Mouse (Mus musculus): ENCODE results near the gene Brpf3. TPM values are rescaled to one million over a fixed set of nuclear protein-coding genes. Genes with fewer than 3 reads are reported as not detected.
A peak's percentile ranks its signal among the peaks of the same experiment; 100 is the strongest.

Gene Brpf3
- polyA plus RNA-seq, 1 experiment from 2014 or later: 13.2 TPM

GRCm38 (mm10) chr17:28875316-28875715, 74.4 kb downstream of the Brpf3 start:
- Histone ChIP-seq H3K4me2 (0 out of 2 replicates have a peak overlapping the region, but pooled peaks have one; percentile 1), H3K27ac (ENCODE audit: poor library complexity, severe bottlenecking) (peak overlapping the region; percentile 37; the same call in 1 of the 2 replicates), H3K4me3 (no peak overlapping the region), H3K9me3 (replicated peaks) (no peaks in the 10 kb centered on the region), H3K9ac (no peak overlapping the region), H3K27me3 (replicated peaks) (peaks cover 12% of the 10 kb centered on the region; the same call in 1 of the 2 replicates), H3K36me3 (no peaks in the 10 kb centered on the region), H3K4me1 (replicated peaks) (peaks cover 15% of the 10 kb centered on the region)
- WGBS: 34% methylated on average over 8 of the region's 8 CpGs
- ATAC-seq (ENCODE audit: insufficient number of reproducible peaks, low FRiP score): 0 out of 2 replicates have a peak, but pooled peaks have one; percentile 52

- Histone ChIP-seq H3K9ac (0 out of 2 replicates have a peak overlapping the region, but pooled peaks have one; percentile 8), H3K27ac (ENCODE audit: poor library complexity, severe bottlenecking) (no peak overlapping the region), H3K4me1 (replicated peaks) (peaks cover 15% of the 10 kb centered on the region), H3K27me3 (replicated peaks) (peaks cover 22% of the 10 kb centered on the region), H3K4me3 (no peak overlapping the region), H3K36me3 (no peaks in the 10 kb centered on the region), H3K9me3 (replicated peaks) (no peaks in the 10 kb centered on the region), H3K4me2 (peak overlapping the region; percentile 34; the same call in 1 of the 2 replicates)
- WGBS: 58% methylated on average over 5 of the region's 5 CpGs
- no peak for ATAC-seq (ENCODE audit: insufficient number of reproducible peaks, low FRiP score)
Observed at GRCm38 (mm10) chr17:28876331-28876730, 75.4 kb downstream of the Brpf3 start.

- H3K36me3 ChIP-seq: no peaks in the 10 kb centered on the region
- no peak for ATAC-seq (ENCODE audit: insufficient number of reproducible peaks, low FRiP score)
- no peaks in the 10 kb centered on the region for H3K9me3 ChIP-seq (replicated peaks)
- peaks cover 15% of the 10 kb centered on the region for H3K4me1 ChIP-seq (replicated peaks)
- H3K27ac ChIP-seq (ENCODE audit: poor library complexity, severe bottlenecking): no peak overlapping the region
- 19% methylated on average over 19 of the region's 19 CpGs for WGBS
- H3K27me3 ChIP-seq (replicated peaks): peaks cover 25% of the 10 kb centered on the region
- peak overlapping the region; percentile 34 for H3K4me2 ChIP-seq
- no peak overlapping the region for H3K4me3 ChIP-seq
- 0 out of 2 replicates have a peak overlapping the region, but pooled peaks have one; percentile 8 for H3K9ac ChIP-seq
Observed at GRCm38 (mm10) chr17:28876821-28877220, 75.9 kb downstream of the Brpf3 start.

- Histone ChIP-seq H3K4me3 (no peak overlapping the region), H3K27ac (ENCODE audit: poor library complexity, severe bottlenecking) (no peak overlapping the region), H3K9me3 (replicated peaks) (no peaks in the 10 kb centered on the region), H3K36me3 (no peaks in the 10 kb centered on the region), H3K4me2 (peak overlapping the region; percentile 22; the same call in 1 of the 2 replicates), H3K9ac (no peak overlapping the region), H3K27me3 (replicated peaks) (peaks cover 29% of the 10 kb centered on the region), H3K4me1 (replicated peaks) (peaks cover 14% of the 10 kb centered on the region)
- ATAC-seq (ENCODE audit: insufficient number of reproducible peaks, low FRiP score): no peak
- 5% methylated on average over 18 of the region's 18 CpGs for WGBS
Observed at GRCm38 (mm10) chr17:28879931-28880391, 79.1 kb downstream of the Brpf3 start.

GRCm38 (mm10) chr17:28882316-28882715, 81.4 kb downstream of the Brpf3 start:
- Histone ChIP-seq H3K27ac (ENCODE audit: poor library complexity, severe bottlenecking) (no peak overlapping the region), H3K27me3 (replicated peaks) (peaks cover 26% of the 10 kb centered on the region), H3K4me1 (replicated peaks) (peaks cover 6% of the 10 kb centered on the region; the same call in 1 of the 2 replicates), H3K36me3 (no peaks in the 10 kb centered on the region), H3K4me3 (no peak overlapping the region), H3K4me2 (peak overlapping the region; percentile 46), H3K9ac (no peak overlapping the region), H3K9me3 (replicated peaks) (no peaks in the 10 kb centered on the region)
- 3% methylated on average over 12 of the region's 12 CpGs for WGBS
- ATAC-seq (ENCODE audit: insufficient number of reproducible peaks, low FRiP score): no peak

- no peak overlapping the region for H3K9ac ChIP-seq
- no peak overlapping the region for H3K4me2 ChIP-seq
- H3K27me3 ChIP-seq (replicated peaks): peaks cover 24% of the 10 kb centered on the region
- no peaks in the 10 kb centered on the region for H3K9me3 ChIP-seq (replicated peaks)
- ATAC-seq (ENCODE audit: insufficient number of reproducible peaks, low FRiP score): no peak
- H3K4me1 ChIP-seq (replicated peaks): peaks cover 6% of the 10 kb centered on the region; the same call in 1 of the 2 replicates
- H3K4me3 ChIP-seq: no peak overlapping the region
- H3K27ac ChIP-seq (ENCODE audit: poor library complexity, severe bottlenecking): no peak overlapping the region
- WGBS: 44% methylated on average over 8 of the region's 8 CpGs
- no peaks in the 10 kb centered on the region for H3K36me3 ChIP-seq
Observed at GRCm38 (mm10) chr17:28882810-28883209, 81.9 kb downstream of the Brpf3 start.

GRCm38 (mm10) chr17:28883941-28884516, 83.1 kb downstream of the Brpf3 start:
- H3K9ac ChIP-seq: no peak overlapping the region
- H3K4me3 ChIP-seq: no peak overlapping the region
- 52% methylated on average over 10 of the region's 10 CpGs for whole genome bisulfite sequencing
- no peak overlapping the region for H3K27ac ChIP-seq (ENCODE audit: poor library complexity, severe bottlenecking)
- peaks cover 6% of the 10 kb centered on the region; the same call in 1 of the 2 replicates for H3K4me1 ChIP-seq (replicated peaks)
- no peak for ATAC-seq (ENCODE audit: insufficient number of reproducible peaks, low FRiP score)
- peaks cover 20% of the 10 kb centered on the region for H3K27me3 ChIP-seq (replicated peaks)
- no peaks in the 10 kb centered on the region for H3K36me3 ChIP-seq
- 0 out of 2 replicates have a peak, but pooled peaks cover 2% of the 10 kb centered on the region for H3K9me3 ChIP-seq (replicated peaks)
- H3K4me2 ChIP-seq: no peak overlapping the region

- Histone ChIP-seq H3K27me3 (replicated peaks) (peaks cover 18% of the 10 kb centered on the region), H3K9me3 (replicated peaks) (0 out of 2 replicates have a peak, but pooled peaks cover 2% of the 10 kb centered on the region), H3K4me2 (no peak overlapping the region), H3K4me1 (replicated peaks) (peaks cover 3% of the 10 kb centered on the region; the same call in 1 of the 2 replicates), H3K9ac (no peak overlapping the region), H3K4me3 (no peak overlapping the region), H3K27ac (ENCODE audit: poor library complexity, severe bottlenecking) (no peak overlapping the region), H3K36me3 (no peaks in the 10 kb centered on the region)
- 79% methylated on average over 8 of the region's 8 CpGs for WGBS
- ATAC-seq (ENCODE audit: insufficient number of reproducible peaks, low FRiP score): no peak
Observed at GRCm38 (mm10) chr17:28885231-28885630, 84.3 kb downstream of the Brpf3 start.

GRCm38 (mm10) chr17:28886266-28886665, 85.4 kb downstream of the Brpf3 start:
- H3K9ac ChIP-seq: no peak overlapping the region
- H3K27ac ChIP-seq (ENCODE audit: poor library complexity, severe bottlenecking): no peak overlapping the region
- no peak overlapping the region for H3K4me2 ChIP-seq
- no peaks in the 10 kb centered on the region for H3K36me3 ChIP-seq
- WGBS: 81% methylated on average over 8 of the region's 8 CpGs
- 0 out of 2 replicates have a peak, but pooled peaks cover 2% of the 10 kb centered on the region for H3K4me1 ChIP-seq (replicated peaks)
- no peak overlapping the region for H3K4me3 ChIP-seq
- ATAC-seq (ENCODE audit: insufficient number of reproducible peaks, low FRiP score): no peak
- peaks cover 8% of the 10 kb centered on the region for H3K27me3 ChIP-seq (replicated peaks)
- H3K9me3 ChIP-seq (replicated peaks): 0 out of 2 replicates have a peak, but pooled peaks cover 2% of the 10 kb centered on the region

All from heart, embryonic 12.5 days (tissue).